In the genomic region with DNA sequence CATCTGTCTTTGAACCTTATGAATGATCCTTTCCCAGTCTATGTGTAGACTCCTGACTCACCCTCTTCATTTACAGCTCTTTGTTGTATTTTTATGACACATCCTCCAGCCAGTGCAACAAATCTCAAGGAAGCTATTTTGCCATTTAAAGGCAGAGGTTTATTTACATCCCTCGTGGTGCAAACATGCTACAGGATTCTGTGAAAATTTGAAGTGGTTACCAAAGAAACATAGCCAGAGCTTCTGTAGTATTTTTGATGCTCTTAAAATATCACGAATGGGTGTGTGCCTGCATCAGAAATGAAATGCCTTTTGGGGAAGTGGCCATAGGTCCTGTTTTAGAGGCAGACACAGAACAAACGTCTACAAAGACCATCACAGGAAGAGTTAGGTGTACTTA, we compare ENCODE assay signal across 11 mouse cellular contexts.
"Had no signal": no experiment of that assay in that cellular context is flagged by ENCODE, and none has a peak within 500 bp of the region (broad histone marks: within the 10 kb centered on the region; RNA-seq: fewer than 3 reads in every experiment).

No protein-coding gene starts in this region.

- ATAC-seq: liver, embryonic 12.5 days; midbrain, embryonic 16.5 days had no signal

- DNase-seq: lung, adult 18-20 months; lung, embryonic 14.5 days; lung, postnatal 10 days; lung, postnatal 4 days; midbrain, embryonic 14.5 days; right cerebral cortex, postnatal 14 days; thymus, adult 18-20 months; thymus, postnatal 14 days; thymus, postnatal 4 days had no signal
